Mouse (Mus musculus) large intestine, adult 2 months (tissue): ENCODE data around the gene Srebf1. TPM values are rescaled to one million over a fixed set of nuclear protein-coding genes. Genes with fewer than 3 reads are reported as not detected.

Source experiments
- DNase-seq: peaks from one replicate; pipeline ENCODE4 v3.0.0-alpha.2; 2012; ENCODE audit warnings: low read depth, low spot score
- WGBS: fragments of 180-500 bp; shearing (Covaris S2); methylation state at CpG from one replicate; pipeline ENCODE4 v1.1.7; 2018; 5-methylcytosine and 5-hydroxymethylcytosine counted together
- polyA plus RNA-seq: library from polyadenylated mRNA; depleted of rRNA; stranded (reverse); fragments of >200 nt; gene quantifications from 2 replicates; pipeline ENCODE4 v1.2.3, GENCODE M21; 2012

Srebf1 gene
- polyA plus RNA-seq, 1 experiment: 76.8 TPM

DNA sequence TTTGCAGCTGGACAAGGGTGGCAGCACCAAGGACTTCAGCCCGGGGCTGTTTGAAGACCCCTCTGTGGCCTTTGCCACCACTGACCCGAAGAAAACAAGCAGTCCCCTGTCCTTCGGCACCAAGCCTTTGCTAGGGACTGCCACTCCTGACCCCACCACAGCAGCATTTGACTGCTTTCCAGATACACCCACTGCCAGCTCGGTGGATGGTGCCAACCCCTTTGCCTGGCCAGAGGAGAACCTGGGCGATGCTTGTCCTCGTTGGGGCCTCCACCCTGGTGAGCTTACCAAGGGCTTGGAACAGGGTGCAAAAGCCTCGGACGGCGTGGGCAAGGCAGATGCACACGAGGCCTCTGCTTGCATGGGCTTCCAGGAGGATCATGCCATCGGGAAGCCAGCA is 35.3 kb downstream of the Srebf1 start:
- no peak for DNase-seq
- WGBS: 89% methylated on average over 11 of the region's 11 CpGs

DNA sequence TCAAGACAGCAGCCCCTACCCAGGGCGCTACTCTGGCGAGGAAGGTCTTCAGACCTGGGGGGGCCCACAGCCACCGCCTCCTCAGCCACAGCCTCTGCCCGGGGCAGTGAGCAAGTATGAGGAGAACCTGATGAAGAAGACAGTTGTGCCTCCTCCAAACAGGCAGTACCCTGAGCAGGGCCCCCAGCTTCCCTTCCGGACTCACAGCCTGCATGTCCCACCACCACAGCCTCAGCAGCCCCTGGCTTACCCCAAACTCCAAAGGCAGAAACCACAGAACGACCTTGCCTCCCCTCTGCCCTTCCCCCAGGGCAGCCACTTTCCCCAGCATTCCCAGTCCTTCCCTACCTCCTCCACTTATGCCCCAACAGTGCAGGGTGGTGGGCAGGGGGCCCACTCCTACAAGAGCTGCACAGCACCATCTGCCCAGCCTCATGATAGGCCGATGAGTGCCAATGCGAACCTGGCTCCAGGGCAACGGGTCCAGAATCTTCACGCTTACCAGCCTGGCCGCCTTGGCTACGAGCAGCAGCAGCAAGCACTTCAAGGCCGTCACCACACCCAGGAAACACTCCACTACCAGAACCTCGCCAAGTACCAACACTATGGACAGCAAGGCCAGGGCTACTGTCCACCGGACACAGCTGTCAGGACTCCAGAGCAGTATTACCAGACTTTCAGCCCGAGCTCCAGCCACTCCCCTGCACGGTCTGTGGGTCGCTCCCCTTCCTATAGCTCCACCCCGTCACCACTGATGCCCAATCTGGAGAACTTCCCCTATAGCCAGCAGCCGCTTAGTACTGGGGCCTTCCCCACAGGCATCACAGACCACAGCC is 36.8 kb downstream of the Srebf1 start:
- no peak for DNase-seq
- WGBS: 71% methylated on average over 20 of the region's 20 CpGs

DNA sequence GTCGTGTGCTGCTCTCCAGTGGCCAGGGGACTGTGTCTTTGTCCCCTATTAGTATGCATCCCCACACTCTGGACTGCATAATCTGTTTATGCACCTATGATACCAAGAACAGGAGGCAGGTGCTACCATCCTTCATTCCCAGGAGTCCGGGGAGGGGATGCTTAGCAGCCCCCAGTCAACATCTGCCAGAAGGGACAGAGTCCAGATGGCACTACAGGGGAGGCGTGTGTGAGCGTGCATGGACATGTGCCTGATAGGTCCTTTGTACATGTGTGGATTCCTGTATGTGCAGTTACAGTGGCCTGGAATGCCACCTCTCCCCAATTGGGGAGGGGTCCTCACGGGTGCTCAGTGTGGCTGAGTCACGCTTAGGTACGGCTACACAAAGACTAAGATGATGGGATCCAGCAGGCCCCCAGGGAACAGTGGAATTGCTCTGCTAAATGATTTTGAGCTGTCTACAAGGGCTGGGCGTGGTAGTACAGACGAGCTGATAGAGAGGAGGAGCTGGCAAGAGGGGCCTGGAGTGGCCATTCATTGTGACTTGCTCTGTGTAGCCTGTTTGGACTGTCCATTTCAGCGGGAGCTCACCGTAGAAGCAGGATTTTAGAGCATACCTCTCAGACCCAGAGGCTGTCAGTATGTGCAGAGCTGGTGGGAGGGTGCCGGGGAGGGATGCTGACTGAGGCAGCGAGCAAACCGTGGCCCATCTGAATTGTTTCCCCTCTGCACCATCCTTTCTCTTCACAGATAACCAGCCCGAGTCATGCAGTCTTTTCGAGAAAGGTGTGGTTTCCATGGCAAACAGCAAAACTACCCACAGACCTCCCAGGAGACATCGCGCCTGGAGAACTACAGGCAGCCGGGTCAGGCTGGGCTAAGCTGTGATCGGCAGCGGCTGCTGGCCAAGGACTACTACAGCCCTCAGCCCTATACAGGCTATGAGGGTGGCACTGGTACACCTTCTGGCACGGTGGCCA is 37.7 kb downstream of the Srebf1 start:
- no peak for DNase-seq
- WGBS: 70% methylated on average over 22 of the region's 22 CpGs

DNA sequence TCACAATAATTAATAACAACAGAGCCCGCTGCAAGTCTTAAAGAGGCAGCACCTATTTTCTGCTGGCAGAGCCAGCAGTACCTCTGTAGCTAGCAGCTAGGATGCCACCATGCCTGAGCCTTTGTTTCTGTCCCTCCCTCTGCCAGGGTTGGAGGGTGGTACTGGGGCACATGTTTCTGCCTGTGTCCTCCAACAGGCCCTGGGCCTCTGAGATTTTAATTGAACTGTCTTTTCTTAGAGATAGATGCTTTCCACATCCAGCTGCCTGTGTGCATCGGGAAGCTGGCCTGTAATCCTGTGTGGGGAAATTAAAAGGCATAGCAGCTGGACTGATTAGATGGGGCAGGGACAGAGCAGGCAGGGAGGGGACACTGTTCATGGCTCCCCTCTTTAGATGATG is 39.6 kb downstream of the Srebf1 start:
- DNase-seq: no peak
- 49% methylated on average over 2 of the region's 2 CpGs for WGBS

DNA sequence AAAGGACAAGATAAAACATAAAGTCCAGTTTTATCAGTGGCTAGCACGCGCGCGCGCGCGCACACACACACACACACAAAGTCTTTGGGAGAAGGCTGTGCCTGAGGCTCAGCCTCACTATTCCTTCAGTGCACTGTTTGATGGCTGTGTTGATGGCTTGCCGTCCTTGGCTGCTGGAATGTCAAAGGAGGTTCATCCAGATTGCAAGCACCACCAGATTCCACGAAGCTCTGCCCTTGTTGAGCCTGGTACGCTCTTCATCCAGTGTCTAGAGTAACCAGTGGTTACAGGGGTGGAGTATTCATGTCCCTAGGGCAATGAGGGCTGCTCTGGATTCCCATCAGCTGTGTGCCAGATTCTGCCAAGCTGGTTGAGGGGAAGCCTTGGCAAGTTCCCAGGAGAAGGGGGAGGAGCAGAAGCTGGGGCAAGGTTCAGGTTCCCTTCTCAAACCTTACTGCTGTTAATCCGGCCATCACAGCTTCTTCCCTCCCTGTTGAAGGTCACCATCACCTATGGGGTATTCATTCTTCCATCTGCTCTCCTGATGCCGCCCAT is 40.2 kb downstream of the Srebf1 start:
- WGBS: 73% methylated on average over 12 of the region's 12 CpGs
- no peak for DNase-seq

DNA sequence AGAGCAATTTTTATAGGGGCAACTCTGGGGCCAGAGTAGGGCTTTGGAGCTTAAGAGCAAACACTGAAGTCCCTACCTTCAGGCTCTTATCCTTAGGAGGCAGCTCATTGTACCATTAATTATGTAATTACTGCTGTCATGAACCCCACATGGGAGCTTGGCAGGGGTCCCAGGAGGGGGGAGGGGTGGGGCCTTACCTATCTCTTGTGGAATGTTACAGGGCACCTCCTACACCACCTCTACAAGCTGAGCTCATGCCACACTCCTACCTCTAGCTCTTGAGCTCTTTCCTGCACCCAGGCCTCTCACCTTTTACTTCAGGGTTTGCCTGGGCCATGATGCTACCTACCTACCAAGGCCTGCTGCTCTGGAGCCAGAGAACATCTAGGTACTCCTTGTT is 43.9 kb downstream of the Srebf1 start:
- no peak for DNase-seq

DNA sequence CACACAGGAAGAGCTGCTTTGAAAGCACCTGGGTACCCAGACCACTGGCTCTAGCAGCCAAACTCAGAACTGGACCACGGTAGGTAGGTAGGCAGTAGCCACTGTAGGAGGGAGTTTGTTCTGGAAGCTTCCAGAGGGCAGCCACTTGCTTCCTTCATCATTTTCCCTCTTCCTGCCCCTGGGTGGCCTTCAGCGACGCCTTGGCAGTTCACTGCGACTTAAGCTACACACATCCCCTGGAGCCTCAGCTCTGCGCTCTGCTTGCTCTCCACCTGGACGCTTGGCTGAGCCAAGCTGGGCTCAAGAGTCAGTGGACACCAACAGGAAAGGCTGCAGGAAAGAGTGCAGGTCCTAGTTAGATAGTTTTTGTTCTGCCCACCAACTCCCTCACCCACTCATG is 44.4 kb downstream of the Srebf1 start:
- 80% methylated on average over 6 of the region's 6 CpGs for WGBS
- no peak for DNase-seq

DNA sequence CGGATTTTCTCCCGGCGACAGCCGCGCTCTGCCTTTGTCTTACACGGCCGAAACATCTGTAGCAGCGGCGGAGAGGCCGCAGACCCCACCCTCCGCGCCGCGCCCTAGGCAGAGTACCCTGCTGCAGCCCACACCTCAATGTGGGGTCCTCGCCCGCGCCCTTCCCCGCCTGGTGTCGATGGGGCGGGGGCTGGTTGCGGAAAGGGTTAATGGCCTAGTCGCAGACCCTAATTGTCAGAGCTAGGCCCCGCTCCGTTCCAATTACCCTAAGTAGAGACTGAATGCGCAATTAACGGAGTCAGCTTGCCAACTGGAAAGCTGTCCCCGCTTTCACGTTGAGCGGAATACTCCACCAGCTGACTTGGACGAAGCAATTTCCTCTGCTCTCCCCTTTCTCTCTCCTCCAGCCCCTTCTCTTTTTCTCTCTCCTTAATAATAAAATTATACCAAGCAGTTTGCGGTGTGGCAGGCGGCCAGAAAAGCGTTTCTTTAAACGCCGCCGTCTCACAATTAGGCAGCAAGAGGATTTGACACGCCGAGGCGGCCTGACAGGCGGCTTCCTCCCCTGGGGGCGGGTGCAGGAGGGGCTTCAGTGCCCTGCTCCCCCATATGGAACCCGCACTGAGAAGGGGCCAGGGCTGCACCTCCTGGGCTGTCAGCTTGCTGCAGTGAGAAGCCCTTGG is 45.3 kb downstream of the Srebf1 start:
- DNase-seq: no peak
- 24% methylated on average over 42 of the region's 42 CpGs for WGBS

DNA sequence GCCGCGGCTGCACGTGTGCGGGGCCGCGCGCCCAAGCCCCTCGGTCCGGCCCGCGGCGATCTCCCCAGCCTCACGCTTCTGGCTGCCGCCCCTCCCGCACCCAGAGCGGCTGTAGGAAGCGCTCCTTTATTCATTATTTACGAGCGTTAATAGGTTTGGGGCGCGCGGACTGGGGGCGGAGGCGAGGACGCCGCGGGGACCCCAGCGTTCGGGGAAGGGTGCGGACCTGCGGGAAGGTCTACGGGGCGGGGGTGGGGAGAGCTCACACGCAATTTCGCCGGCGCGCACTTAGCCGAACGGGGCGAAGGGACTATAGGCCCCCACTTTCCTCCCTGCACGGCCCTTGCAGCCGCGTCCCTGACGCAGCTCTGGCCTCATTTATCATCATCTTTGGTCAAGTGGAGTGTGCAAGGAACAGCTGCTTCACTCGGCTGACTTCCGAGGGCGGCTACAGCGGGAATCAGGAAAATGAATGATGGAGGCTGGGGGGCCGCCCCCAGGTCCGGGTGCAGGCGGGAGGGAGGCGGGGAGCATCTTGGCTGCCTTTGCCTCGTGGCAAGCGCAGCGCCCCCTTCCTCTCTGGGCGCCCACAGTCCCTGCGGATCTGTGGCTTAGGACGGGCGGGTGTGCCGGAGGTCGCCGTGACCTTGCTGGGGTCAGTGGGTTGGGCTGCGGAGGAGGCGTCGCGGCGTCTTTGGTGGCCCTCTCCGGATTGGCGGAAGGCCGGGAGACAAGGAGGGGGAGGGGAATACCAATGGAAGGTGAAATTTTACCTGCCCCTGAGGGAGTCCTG is 46.0 kb downstream of the Srebf1 start:
- DNase-seq: no peak
- under 1% methylated on average over 71 of the region's 71 CpGs for WGBS

DNA sequence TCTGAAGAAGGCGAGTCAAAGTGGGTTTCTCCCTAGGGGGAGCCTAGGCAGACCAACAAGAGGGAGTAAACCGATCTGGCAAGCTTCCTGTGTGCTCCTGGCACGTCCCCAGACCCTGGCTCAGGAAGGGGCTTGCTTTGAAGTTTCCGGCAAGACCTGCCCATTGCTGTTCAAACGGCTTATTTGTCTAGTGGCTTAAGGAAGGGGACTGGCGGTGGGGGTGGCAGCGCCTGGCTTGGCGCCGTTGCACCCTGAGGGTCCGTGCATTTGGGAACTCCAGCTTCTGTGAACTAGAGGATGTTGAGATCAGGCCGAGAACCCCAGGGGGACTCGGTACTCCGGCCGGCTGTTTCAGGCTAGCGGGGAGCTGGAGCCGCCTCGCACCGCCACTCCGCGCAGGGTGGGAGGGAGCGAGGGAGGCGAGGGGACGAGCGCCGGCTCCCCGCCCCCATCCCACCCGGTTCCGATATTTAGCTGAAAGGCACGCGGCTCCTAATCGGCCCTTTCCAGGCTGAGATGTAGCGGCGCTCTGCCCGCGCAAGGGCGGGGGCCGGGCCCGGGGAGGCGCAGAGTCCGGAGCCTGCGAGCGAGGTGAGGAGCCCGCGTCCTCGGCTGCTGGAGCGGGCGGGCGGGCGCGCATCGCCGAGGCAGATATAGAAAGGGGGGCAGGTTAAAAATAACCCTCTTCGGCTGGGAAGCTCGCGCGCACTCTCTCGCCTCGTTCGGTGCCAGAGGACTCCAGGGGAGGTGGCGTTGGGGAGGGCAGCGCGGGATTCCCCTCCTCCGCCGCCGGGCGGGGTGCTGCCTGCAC is 46.8 kb downstream of the Srebf1 start:
- 1% methylated on average over 66 of the region's 66 CpGs for WGBS
- no peak for DNase-seq

DNA sequence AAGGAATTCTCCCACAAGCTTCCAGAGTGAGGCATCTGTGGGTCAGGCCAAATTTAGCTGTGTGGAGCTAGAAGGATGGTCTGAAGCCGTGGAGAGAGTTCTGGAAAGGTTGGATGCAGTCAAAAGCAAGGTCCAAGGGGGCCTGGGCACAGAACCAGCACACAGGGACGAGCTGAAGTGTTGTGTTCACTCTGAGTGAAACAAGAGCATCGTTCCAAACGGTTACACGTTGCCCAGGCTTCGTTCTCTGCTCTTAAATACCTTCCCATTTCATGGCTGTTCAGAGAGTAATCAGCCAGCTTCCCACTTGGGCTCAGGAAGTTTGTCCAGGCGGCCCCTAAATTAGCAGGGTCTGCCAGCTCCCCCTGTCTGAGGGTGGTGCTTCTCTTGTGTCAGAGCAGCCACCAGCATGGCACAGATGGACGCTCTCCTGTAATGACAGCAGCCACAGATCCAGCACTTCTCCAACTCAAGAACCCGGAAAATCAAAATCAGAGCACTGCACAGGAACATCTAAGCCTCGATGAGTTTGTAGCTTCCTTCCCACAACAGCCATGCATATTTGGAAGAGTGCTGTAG is 48.7 kb downstream of the Srebf1 start:
- WGBS: 74% methylated on average over 10 of the region's 10 CpGs
- DNase-seq: no peak

DNA sequence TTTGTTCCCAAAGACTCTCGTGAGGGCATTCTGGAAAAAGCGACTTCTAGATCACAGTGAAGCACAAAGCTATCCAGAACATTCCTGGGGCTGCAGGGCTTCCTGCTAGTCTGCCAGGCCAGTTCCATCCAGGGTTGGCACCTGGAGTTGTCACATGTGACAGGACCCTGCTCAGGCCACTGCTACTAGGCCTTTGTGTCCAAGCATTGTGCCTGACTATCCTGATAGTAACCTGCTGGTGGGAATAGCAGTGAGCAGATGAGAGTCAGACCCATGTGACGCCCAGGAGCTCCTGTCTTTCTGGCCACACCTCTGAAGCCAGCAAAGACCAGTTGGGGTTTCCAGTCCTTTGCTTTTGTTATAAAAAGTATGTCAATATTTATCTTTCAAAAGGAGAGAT is 50.3 kb downstream of the Srebf1 start:
- 52% methylated on average over 3 of the region's 3 CpGs for WGBS
- DNase-seq: no peak

DNA sequence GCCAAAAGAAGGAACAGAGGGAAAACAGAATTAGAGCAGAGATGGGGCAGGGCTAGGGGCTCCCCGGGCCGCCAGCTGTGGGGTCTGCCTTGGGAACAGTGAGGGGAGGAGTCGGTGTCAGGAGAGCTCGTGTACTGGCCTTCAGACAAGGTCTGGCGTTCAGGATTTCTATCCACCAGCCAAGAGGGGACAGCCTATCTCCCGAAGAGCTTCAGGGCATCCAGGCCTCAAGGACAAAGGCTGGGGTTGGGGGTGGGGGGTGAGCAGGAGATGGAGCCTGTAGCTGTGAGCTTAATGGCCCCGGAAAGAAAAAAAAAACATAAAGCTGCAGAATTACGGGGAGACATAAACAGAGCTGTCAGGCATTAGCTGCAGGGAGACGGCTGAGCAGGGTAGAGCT is 53.6 kb downstream of the Srebf1 start:
- no peak for DNase-seq
- WGBS: 57% methylated on average over 9 of the region's 9 CpGs

DNA sequence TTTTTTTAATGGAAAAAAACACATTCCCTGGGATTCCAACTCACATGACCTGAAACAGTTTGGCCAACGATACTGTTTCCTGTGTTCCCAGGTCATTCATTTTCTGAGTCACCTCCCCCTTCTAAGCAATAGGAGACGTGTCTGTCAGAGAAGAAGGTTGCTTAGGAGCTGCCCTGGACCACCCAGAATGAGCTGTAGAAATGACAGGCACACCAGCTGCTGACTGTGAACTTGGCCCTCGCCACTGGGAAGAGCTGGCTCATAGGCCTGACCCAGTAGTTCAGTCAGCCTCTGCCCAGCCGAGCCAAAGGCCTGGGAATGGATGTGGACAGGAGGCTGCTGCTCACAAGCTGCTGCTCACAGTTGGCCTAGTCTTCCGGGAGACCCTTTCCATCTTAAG is 57.3 kb downstream of the Srebf1 start:
- WGBS: 61% methylated on average over 5 of the region's 5 CpGs
- no peak for DNase-seq

DNA sequence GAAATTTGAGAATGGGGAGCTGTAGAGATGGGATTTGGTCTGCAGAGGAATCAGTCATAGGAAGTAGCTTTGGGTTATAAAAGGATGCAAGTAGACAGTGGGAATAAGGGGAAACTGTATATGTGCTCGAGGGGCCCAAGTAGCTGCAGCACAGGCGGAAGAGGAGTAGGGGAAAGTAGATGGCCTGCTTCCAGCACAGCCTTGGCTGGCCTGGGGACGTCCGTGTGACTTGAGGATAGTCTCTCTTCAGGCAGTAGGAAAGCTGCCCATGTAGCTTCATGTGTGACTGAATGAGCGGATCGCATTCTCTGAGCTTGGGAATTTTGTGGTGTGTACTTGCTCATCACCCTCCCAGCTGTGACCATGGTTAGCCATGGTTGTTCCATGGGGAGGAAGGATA is 57.9 kb downstream of the Srebf1 start:
- 73% methylated on average over 6 of the region's 6 CpGs for WGBS
- DNase-seq: no peak

DNA sequence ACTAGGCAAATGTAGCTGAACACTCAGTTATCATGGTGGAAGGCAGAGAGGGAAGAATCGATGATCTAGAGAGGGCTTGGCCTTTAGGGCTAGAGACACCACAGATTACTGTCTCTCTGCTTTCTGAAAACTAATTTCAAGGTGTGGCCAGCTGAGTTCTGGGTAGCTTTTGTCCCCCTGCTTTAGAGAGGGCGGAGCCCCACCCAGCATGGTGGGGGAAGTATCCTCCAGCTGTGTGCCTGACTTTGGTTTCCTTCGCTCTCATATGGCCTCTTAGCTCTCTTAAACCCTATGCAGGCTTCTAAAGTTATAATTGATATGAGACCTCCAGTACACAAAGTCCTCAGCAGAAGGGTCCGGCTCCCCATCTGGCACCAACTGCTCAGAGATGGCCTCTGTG is 59.0 kb downstream of the Srebf1 start:
- 83% methylated on average over 4 of the region's 4 CpGs for WGBS

DNA sequence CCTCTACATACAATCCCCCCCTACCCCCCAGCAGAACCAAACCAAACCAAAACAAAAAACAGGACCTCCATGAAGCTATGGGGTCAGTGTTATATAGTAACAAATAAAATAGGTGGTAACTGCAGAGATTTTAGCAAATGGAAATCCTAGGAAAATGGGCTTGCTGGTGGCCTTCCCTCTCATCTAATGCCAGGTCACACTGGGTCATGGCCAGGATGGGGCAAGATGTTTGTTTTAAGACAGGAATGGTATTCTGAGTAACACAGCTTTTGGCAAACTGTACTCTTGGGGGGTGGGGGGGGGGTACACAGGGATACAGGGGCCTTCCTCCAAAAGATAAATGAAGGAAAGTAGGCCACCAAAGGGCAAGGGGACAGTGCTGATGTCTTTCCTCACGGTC is 59.8 kb downstream of the Srebf1 start:
- WGBS: 89% methylated on average over 1 of the region's 1 CpGs
- no peak for DNase-seq

More for the DNA sequence above, 59.0 kb downstream of the Srebf1 start:
- DNase-seq: no peak
